ENCODE assay signal across 8 mouse cellular contexts in genomic region chr17:10320456-10320790, GRCm38 (mm10). TPM values are rescaled to one million over a fixed set of nuclear protein-coding genes. Genes with fewer than 3 reads are reported as not detected.
DNase-seq lines count a peak whose midpoint lies in the region; ATAC-seq and TF ChIP-seq lines count a peak whose summit lies in the region.

No protein-coding gene starts in this region.

- no peak for TF ChIP-seq POLR2A in myocyte (IDR thresholded peaks at IDR 0.05; ENCODE audit: insufficient read length, low read depth)

- WGBS in embryonic facial prominence, embryonic 11.5 days: 18% methylated on average over 10 of the region's 10 CpGs
- 20% methylated on average over 10 of the region's 10 CpGs for WGBS in intestine, embryonic 14.5 days

- DNase-seq in layer of hippocampus, adult 2 months (ENCODE audit: low spot score in 2 of 2): no peak
- DNase-seq in layer of hippocampus, postnatal 25 days (ENCODE audit: extremely low spot score in 1 of 2, low spot score in 1 of 2): no peak
- DNase-seq in embryonic facial prominence, embryonic 11.5 days (ENCODE audit: low spot score): no peak
- DNase-seq in intestine, embryonic 14.5 days (ENCODE audit: low spot score): no peak
- DNase-seq in layer of hippocampus, postnatal 10 days (ENCODE audit: low spot score in 2 of 2): no peak
- DNase-seq in adrenal gland, postnatal 14 days: no peak

- peak overlapping the region; percentile 41 for H3ac ChIP-seq in myocyte (ENCODE audit: control insufficient read depth, insufficient read length)

- ATAC-seq in embryonic facial prominence, embryonic 11.5 days (replicated peaks; ENCODE audit: insufficient number of reproducible peaks, low FRiP score, low TSS enrichment, low read depth): no peak
- ATAC-seq in intestine, embryonic 14.5 days (replicated peaks; ENCODE audit: low FRiP score, low TSS enrichment, low read depth): no peak
- ATAC-seq in monocyte, adult 5-6 weeks (replicated peaks; ENCODE audit: insufficient number of reproducible peaks, low FRiP score, low TSS enrichment, poor library complexity, severe bottlenecking): no peak

- no peaks in the 10 kb centered on the region for H3K36me3 ChIP-seq in embryonic facial prominence, embryonic 11.5 days (replicated peaks; ENCODE audit: control insufficient read depth, insufficient read depth, low read depth, low read length)
- no peaks in the 10 kb centered on the region for H3K36me3 ChIP-seq in intestine, embryonic 14.5 days (ENCODE audit: control insufficient read depth, insufficient read depth, low read length)
- no peaks in the 10 kb centered on the region for H3K36me3 ChIP-seq in myocyte (ENCODE audit: control insufficient read depth, insufficient read depth)

- H3K79me2 ChIP-seq in myocyte (ENCODE audit: control insufficient read depth, insufficient read depth): peaks cover 54% of the 10 kb centered on the region

- H3K4me3 ChIP-seq in layer of hippocampus, adult 2 months: peak overlapping the region; percentile 73
- H3K4me3 ChIP-seq in embryonic facial prominence, embryonic 11.5 days (ENCODE audit: low read depth, low read length): peak overlapping the region; percentile 93
- H3K4me3 ChIP-seq in intestine, embryonic 14.5 days (ENCODE audit: low read depth, low read length): peak overlapping the region; percentile 88
- peak overlapping the region; percentile 25 for H3K4me3 ChIP-seq in myocyte

- peak overlapping the region; percentile 67 for H3K4me2 ChIP-seq in embryonic facial prominence, embryonic 11.5 days (ENCODE audit: low read depth, low read length)
- H3K4me2 ChIP-seq in intestine, embryonic 14.5 days (ENCODE audit: low read length): peak overlapping the region; percentile 62
- H3K4me2 ChIP-seq in myocyte (ENCODE audit: low read depth): peak overlapping the region; percentile 61

- H3K9ac ChIP-seq in embryonic facial prominence, embryonic 11.5 days (replicated peaks; ENCODE audit: low read length): peak overlapping the region; percentile 93
- H3K9ac ChIP-seq in intestine, embryonic 14.5 days (ENCODE audit: low read length): peak overlapping the region; percentile 96

- no peak for TF ChIP-seq CTCF in layer of hippocampus, adult 2 months (conservative IDR thresholded peaks at IDR 0.05)

- H3K4me1 ChIP-seq in embryonic facial prominence, embryonic 11.5 days (ENCODE audit: control insufficient read depth, insufficient read depth, low read length): no peaks in the 10 kb centered on the region
- H3K4me1 ChIP-seq in intestine, embryonic 14.5 days (replicated peaks; ENCODE audit: control insufficient read depth, insufficient read depth, low read length): peaks cover 4% of the 10 kb centered on the region; the same call in 1 of the 2 replicates

- peak overlapping the region; percentile 100 for H3K27ac ChIP-seq in layer of hippocampus, adult 2 months
- no peak overlapping the region for H3K27ac ChIP-seq in embryonic facial prominence, embryonic 11.5 days (replicated peaks; ENCODE audit: low read depth, low read length)
- peak overlapping the region; percentile 97; the same call in 1 of the 2 replicates for H3K27ac ChIP-seq in intestine, embryonic 14.5 days (ENCODE audit: low read depth)

- no peaks in the 10 kb centered on the region for H3K9me3 ChIP-seq in embryonic facial prominence, embryonic 11.5 days (replicated peaks; ENCODE audit: control insufficient read depth, low read length)
- H3K9me3 ChIP-seq in intestine, embryonic 14.5 days (ENCODE audit: control insufficient read depth, low read length): no peaks in the 10 kb centered on the region

- no peaks in the 10 kb centered on the region for H3K27me3 ChIP-seq in embryonic facial prominence, embryonic 11.5 days (ENCODE audit: control insufficient read depth, insufficient read depth, low read length)
- H3K27me3 ChIP-seq in intestine, embryonic 14.5 days (replicated peaks; ENCODE audit: control insufficient read depth, insufficient read depth, low read length): no peaks in the 10 kb centered on the region
- no peaks in the 10 kb centered on the region for H3K27me3 ChIP-seq in myocyte (ENCODE audit: control insufficient read depth, insufficient read depth, insufficient read length)

TF ChIP-seq in myocyte, 11 proteins besides CTCF, POLR2A, EP300 and RAD21:
- no peak for TF ChIP-seq E2F4 (IDR thresholded peaks at IDR 0.05; ENCODE audit: insufficient read depth)
- TF ChIP-seq TCF12 (IDR thresholded peaks at IDR 0.05; ENCODE audit: insufficient read depth, poor library complexity, severe bottlenecking): no peak
- TF ChIP-seq USF1 (IDR thresholded peaks at IDR 0.05; ENCODE audit: low read depth): no peak
- TF ChIP-seq MYOG (IDR thresholded peaks at IDR 0.05; ENCODE audit: control insufficient read depth in 1 of 3, insufficient read depth in 1 of 3, insufficient read length in 2 of 3, low read depth in 2 of 3): no peak
- TF ChIP-seq REST (IDR thresholded peaks at IDR 0.05; ENCODE audit: insufficient read depth, insufficient read length): no peak
- TF ChIP-seq SRF (IDR thresholded peaks at IDR 0.05; ENCODE audit: control insufficient read depth, insufficient read length, low read depth): no peak
- no peak for TF ChIP-seq MAX (IDR thresholded peaks at IDR 0.05; ENCODE audit: low read depth)
- no peak for TF ChIP-seq CEBPB (IDR thresholded peaks at IDR 0.05; ENCODE audit: insufficient read depth, poor library complexity, severe bottlenecking)
- no peak for TF ChIP-seq TCF3 (IDR thresholded peaks at IDR 0.05; ENCODE audit: insufficient read length, low read depth)
- TF ChIP-seq POLR2AphosphoS2 (IDR thresholded peaks at IDR 0.05; ENCODE audit: insufficient read length, low read depth): no peak
- no peak for TF ChIP-seq MYOD1 (IDR thresholded peaks at IDR 0.05; ENCODE audit: control insufficient read depth in 1 of 3, insufficient read length in 2 of 3, low read depth in 2 of 3)
TF ChIP-seq in myocyte: peak in this region for 0.

RNA-seq across cellular contexts. Expression of gene Qk, which starts 0.8 kb away (rescaled TPM):
- total RNA-seq in layer of hippocampus, adult 2 months (2021): 100 to 1,000 TPM; 364 to 385 TPM
- total RNA-seq in layer of hippocampus, postnatal 25 days (2021): 100 to 1,000 TPM; 413 to 454 TPM
- polyA plus RNA-seq in embryonic facial prominence, embryonic 11.5 days (2014; fragmentation: Nextera tagmentation; extraction: Ambion mirVana): 39.2 and 47.6 TPM in 2 replicates
- 23.1 and 26.8 TPM in 2 replicates for polyA plus RNA-seq in intestine, embryonic 14.5 days (2014; fragmentation: Nextera tagmentation; extraction: Ambion mirVana)
- polyA plus RNA-seq in myocyte (2012; fragmentation: generic; extraction: Trizol): 85.6 TPM
- total RNA-seq in monocyte, adult 5-6 weeks (2017): 117 to 144 TPM (median 122 TPM) in 3 replicates
- total RNA-seq in layer of hippocampus, postnatal 10 days (2021): 100 to 1,000 TPM; 376 to 390 TPM
- total RNA-seq in adrenal gland, postnatal 14 days (2021): 253 and 270 TPM in 2 replicates

Comparison
In these comparisons a context has a peak if more than half of its experiments do, and no peak if none do; other contexts are left out.
1. H3K4me3 ChIP-seq: peak in every context shown above with its lines; median percentile 93 in embryonic facial prominence, embryonic 11.5 days; 88 in intestine, embryonic 14.5 days; 73 in layer of hippocampus, adult 2 months; 25 in myocyte.